Mouse (Mus musculus): ENCODE measurements around the gene Cts6.
"Not testable (repeated sequence)": the region's sequence is repeated elsewhere in the genome, so short reads cannot be mapped to it uniquely, and the experiment has no call there.

The Cts6 gene

GRCm38 (mm10) chr13:61203310-61203709 lies at the start of gene Cts6:
TSS of gene Cts6 (minus strand) at chr13:61203410.
- DNase-seq (ENCODE audit: low spot score in 2 of 2): no peak

DNA sequence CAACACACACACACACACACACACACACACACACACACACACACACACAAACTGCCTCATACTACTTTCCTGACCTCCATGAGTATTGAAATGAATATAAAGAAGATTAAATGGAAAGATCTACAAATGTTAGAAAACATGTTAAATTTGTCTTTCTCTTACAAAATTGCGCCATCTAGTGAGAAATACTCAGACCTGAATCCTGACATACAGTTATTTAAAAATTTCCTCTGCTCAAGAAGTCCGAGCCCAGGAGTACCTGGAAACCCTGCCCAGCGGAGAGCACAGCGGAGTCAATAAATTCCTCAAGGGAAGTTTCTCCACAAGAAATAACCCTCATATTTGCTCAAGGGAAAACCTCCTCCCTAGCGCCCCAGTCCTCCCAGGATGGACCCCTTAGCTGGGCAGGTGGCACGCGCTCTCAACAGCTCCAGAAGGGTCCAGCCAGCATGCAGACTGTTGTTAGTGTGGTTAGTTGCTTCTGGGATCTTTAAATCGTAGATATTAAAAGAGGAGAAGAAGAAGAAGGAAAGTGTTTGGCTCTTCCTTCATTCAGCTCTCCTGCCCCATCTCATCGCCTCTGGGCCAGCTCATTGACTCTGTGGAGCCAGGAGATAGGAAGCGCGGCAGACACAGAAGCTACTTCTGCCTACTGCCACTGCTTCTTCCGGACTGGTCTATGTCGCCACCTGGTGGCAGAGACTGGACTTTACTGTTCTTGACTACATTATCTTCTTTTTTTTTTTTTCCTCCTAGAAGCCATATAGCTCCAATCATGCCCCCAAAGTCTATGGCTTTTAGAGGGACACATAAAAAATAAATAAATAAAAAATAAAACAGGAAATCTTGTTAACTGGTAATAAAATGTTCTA lies 38.1 kb upstream of the Cts6 start:
- peak; percentile 1 to 13 for DNase-seq (ENCODE audit: low spot score in 2 of 2)

DNA sequence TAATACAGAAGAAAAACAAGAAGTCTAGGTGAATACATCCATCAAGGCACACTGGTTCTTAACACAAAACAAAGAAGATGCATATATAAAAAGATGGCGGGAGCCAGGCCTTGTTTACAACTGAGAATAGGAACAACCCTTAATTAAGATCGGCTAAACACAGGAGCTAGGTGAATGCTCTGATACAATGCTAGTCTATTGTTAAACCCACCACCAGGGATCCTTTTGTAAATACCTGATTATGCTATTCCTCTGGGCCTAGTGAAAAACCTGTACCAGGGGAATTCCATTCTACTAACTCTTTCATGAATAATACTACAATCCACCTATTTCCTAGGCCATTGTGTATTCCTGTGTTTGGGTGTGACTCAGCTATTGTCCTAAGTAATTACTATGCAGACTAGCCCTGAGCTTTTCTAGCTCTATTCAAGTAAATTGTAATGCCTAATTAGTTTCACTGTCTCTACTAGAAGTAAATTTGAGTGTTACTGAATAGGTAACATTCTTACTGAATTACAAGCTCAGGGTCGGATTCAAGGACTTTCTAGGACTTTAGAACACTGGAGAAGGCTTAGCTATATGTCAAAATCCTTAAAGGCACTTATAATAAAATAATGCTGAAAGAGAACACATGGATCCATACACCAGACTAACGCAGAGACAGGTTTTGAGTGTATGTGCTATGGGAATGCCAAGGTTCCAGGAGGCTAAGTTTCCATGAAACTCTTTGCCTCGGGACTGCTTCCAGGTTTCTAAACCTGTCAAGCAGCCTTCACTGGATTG lies 17.9 kb downstream of the Cts6 start:
- not testable (repeated sequence) for DNase-seq (ENCODE audit: low spot score in 2 of 2)

DNA sequence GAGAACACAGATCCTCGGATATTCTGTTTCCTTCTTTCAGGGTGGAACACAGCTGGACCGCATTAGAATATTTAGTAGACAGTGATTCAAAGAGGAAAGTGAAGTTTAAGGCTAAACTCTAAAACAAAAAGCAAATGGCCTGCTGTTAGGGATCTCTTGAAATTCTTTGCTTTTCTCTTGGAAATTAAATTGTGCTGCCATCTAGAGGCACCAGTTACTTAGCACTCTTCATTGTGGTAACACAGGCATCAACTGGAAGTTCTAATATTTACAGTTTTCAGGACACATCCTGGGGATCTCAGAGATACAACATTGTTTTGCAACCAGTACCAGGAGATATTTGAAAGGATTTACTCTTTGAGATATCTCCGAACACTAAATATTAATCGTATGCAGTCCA lies 38.6 kb downstream of the Cts6 start:
- DNase-seq (ENCODE audit: low spot score in 2 of 2): no peak

DNA sequence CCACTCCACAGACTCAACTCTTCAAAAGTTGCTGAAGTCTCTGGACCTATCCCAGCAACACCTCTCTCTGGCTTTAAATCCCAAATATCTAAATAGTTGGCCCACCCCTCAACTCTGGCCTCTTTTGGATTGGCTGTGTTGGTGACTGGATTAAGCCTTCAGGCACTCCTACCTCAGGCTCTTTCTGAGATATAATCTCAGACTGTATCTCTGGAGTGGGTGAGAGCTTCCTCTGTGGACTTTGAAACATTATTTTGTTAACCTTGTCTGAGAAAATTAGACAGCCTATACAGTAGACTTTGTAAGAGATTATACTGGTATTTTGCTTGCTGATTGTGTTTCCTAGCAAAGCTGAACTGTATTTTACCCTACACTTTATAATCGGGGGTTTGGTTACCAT lies 39.1 kb downstream of the Cts6 start, which contains the start of gene Ctsr:
Ctsr (minus strand) TSS at position 101 of the 400 bp plus-strand sequence.
- no peak for DNase-seq (ENCODE audit: low spot score in 2 of 2)
